Mouse (Mus musculus): ENCODE measurements around the gene March10. TPM values are rescaled to one million over a fixed set of nuclear protein-coding genes. Genes with fewer than 3 reads are reported as not detected.

Gene March10
- polyA plus RNA-seq, 1 experiment from 2014 or later = 0.31 TPM

DNA sequence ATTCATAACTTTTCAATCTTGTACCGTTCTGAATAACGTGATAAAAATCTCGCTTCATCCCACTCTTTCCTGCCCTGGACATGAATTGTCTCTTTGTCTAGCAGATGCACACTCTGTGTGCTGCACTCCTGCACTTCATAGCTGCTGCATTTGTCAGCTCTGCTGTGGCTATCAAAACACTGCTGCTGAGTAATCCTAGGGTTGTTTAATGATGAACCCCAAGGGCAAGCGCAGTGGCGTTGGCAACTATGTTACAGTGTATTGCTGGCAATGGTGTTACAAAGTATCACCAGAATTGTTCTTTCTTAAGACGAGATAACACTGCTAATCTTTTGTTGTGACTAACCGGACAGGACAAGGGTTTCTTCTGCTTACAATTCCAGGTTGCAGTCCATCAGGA is 16.7 kb downstream of the March10 start:
- no peaks in the 10 kb centered on the region for H3K9me3 ChIP-seq (replicated peaks)
- H3K27ac ChIP-seq = no peak overlapping the region
- H3K9ac ChIP-seq = no peak overlapping the region
- H3K4me1 ChIP-seq = no peaks in the 10 kb centered on the region
- H3K36me3 ChIP-seq = no peaks in the 10 kb centered on the region
- H3K4me2 ChIP-seq (replicated peaks) = no peak overlapping the region
- WGBS = 82% methylated on average over 7 of the region's 7 CpGs
- H3K27me3 ChIP-seq = no peaks in the 10 kb centered on the region
- no peak overlapping the region for H3K4me3 ChIP-seq
- no peak for ATAC-seq (ENCODE audit: low FRiP score)

- no peak overlapping the region for H3K9ac ChIP-seq
- H3K36me3 ChIP-seq = no peaks in the 10 kb centered on the region
- no peak overlapping the region for H3K4me3 ChIP-seq
- no peaks in the 10 kb centered on the region for H3K9me3 ChIP-seq (replicated peaks)
- no peak for ATAC-seq (ENCODE audit: low FRiP score)
- 76% methylated on average over 7 of the region's 7 CpGs for WGBS
- H3K27me3 ChIP-seq = no peaks in the 10 kb centered on the region
- H3K4me2 ChIP-seq (replicated peaks) = no peak overlapping the region
- no peaks in the 10 kb centered on the region for H3K4me1 ChIP-seq
- H3K27ac ChIP-seq = no peak overlapping the region
Observed at GRCm38 (mm10) chr11:105438907-105439306, 17.6 kb downstream of the March10 start.

- no peak overlapping the region for H3K9ac ChIP-seq
- H3K27ac ChIP-seq = no peak overlapping the region
- H3K27me3 ChIP-seq = no peaks in the 10 kb centered on the region
- H3K36me3 ChIP-seq = no peaks in the 10 kb centered on the region
- H3K4me1 ChIP-seq = no peaks in the 10 kb centered on the region
- no peak overlapping the region for H3K4me3 ChIP-seq
- no peak for ATAC-seq (ENCODE audit: low FRiP score)
- H3K9me3 ChIP-seq (replicated peaks) = no peaks in the 10 kb centered on the region
- no peak overlapping the region for H3K4me2 ChIP-seq (replicated peaks)
- WGBS = 83% methylated on average over 5 of the region's 5 CpGs
Observed at GRCm38 (mm10) chr11:105426441-105426840, 30.1 kb downstream of the March10 start.

DNA sequence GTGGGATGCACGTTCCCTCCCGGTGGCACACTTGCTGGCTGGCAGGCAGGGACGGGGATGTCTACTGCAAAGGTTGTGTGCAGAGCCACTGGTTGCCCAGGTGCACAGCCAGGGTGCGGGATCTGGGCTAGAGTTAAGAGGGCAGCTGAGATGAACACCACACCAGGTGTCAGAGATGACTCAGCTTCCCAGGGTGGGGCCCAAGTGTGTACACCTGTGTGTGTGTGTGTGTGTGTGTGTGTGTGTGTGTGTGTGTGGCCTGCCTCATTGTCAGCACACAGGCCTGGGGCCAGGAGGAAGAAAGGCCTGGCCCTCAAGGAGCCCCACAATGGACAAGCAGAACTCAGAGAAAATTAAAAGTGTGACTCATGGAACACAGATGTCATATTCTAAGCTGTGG is 31.9 kb downstream of the March10 start:
- 87% methylated on average over 4 of the region's 4 CpGs for WGBS
- Histone ChIP-seq H3K4me2 (replicated peaks) (no peak overlapping the region), H3K27me3 (no peaks in the 10 kb centered on the region), H3K4me1 (0 out of 2 replicates have a peak, but pooled peaks cover 2% of the 10 kb centered on the region), H3K27ac (no peak overlapping the region), H3K36me3 (no peaks in the 10 kb centered on the region), H3K4me3 (no peak overlapping the region), H3K9me3 (replicated peaks) (no peaks in the 10 kb centered on the region), H3K9ac (no peak overlapping the region)
- ATAC-seq (ENCODE audit: low FRiP score) = no peak

DNA sequence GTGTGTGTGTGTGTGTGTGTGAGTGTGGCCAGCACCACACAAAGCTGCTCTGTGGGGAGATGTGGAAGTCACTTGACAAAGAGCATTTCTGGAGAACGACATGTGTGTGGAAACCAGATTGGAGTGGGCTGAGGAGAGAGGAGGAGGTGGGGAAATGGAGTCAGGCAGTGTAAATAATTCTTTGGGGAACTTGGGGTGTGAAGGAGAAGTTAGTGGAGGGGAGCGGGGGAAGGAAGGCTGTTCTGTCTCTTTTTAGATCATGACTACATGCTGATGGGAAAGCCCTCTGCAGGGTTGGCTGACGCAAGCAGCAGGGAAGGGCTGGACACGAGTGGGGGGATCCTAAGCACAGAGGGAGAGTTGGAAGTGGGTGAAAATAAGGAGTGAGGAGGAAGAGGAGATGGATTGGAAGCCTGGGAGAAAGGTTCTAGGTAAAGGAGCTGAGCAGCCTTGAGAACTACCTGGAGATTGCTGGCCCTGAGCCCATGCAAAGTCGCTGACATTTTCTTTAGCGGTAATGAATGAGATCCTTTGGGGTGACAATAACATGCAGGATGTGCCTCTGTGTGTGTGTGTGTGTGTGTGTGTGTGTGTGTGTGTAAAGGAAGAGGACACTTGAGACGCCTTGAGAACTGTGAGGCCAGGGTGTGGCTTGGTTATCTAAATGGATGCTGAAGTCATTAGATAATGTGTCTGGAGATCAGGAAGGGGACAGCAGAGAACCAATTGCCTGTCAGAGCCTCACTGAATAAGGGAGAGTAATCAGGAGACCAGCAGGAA is 35.7 kb downstream of the March10 start:
- H3K27me3 ChIP-seq = no peaks in the 10 kb centered on the region
- no peaks in the 10 kb centered on the region for H3K9me3 ChIP-seq (replicated peaks)
- 0 out of 2 replicates have a peak, but pooled peaks cover 2% of the 10 kb centered on the region for H3K4me1 ChIP-seq
- H3K4me2 ChIP-seq (replicated peaks) = no peak overlapping the region
- no peak for ATAC-seq (ENCODE audit: low FRiP score)
- no peak overlapping the region for H3K9ac ChIP-seq
- no peak overlapping the region for H3K4me3 ChIP-seq
- WGBS = 76% methylated on average over 7 of the region's 7 CpGs
- no peaks in the 10 kb centered on the region for H3K36me3 ChIP-seq
- H3K27ac ChIP-seq = no peak overlapping the region

DNA sequence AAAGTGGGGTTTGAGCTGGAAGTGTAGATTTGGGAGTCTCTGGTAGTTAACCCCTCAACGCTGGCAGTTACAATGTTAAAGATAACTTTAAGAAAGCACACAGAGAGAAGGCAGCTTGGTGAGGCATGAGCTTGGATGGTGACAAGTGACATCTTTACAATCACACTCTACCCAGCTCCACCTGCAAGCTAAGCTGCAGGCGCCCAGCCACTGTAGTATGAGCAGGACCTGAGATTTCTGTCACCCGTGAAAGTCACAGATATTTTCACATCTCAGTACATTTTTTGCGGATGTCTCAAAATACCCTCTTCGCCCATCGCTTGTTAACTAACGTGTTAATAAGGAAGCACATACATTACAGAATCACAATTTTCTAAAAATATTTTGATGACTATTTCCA is 36.6 kb downstream of the March10 start:
- ATAC-seq (ENCODE audit: low FRiP score) = no peak

DNA sequence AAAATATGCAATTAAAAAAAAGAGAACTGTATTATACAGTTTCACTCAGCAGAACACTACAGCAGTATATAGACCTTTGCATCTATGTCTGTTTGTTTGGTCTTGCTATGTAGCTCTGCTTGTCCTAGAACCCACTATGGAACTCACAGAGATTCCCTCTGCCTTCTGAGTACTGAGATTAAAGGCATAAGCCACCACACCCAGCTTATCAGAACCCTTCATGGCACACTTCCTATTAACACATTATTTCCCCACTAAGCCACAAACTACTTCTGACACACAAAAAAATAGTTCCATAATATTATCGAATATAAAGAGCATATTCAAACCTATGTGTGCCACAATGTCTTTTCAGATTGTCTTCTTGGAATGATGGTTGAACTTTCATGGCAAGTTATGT is 42.5 kb downstream of the March10 start:
- H3K27ac ChIP-seq = no peak overlapping the region
- no peaks in the 10 kb centered on the region for H3K27me3 ChIP-seq
- H3K9ac ChIP-seq = no peak overlapping the region
- no peak overlapping the region for H3K4me3 ChIP-seq
- no peak overlapping the region for H3K4me2 ChIP-seq (replicated peaks)
- H3K4me1 ChIP-seq = no peaks in the 10 kb centered on the region
- H3K9me3 ChIP-seq (replicated peaks) = no peaks in the 10 kb centered on the region
- no peak for ATAC-seq (ENCODE audit: low FRiP score)
- no peaks in the 10 kb centered on the region for H3K36me3 ChIP-seq
- 97% methylated on average over 1 of the region's 1 CpGs for WGBS

More for the DNA sequence above, 36.6 kb downstream of the March10 start:
- no peak overlapping the region for H3K4me3 ChIP-seq
- no peaks in the 10 kb centered on the region for H3K9me3 ChIP-seq (replicated peaks)
- WGBS = 87% methylated on average over 7 of the region's 7 CpGs
- no peak overlapping the region for H3K4me2 ChIP-seq (replicated peaks)
- H3K36me3 ChIP-seq = no peaks in the 10 kb centered on the region
- H3K4me1 ChIP-seq = 0 out of 2 replicates have a peak, but pooled peaks cover 2% of the 10 kb centered on the region
- no peaks in the 10 kb centered on the region for H3K27me3 ChIP-seq
- no peak overlapping the region for H3K27ac ChIP-seq
- H3K9ac ChIP-seq = no peak overlapping the region

DNA sequence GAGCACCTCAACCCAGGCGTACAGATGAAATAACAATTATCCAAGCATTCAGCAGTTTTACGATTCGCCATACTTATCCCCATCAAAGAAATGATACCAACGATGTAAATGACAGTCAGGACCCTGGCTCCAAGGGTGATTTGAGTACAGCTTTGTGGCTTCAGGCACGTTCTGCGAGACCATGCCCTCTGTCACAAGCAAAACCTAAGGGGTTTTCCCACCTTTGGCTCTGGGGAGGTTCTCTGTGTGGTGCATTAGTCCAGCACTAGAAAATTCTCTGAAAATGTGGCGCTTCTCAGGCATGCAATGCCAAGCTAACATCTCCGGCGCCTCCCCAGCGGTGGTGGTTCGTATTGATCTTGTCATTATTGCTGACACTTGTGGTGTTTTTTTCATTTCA is 47.1 kb downstream of the March10 start:
- H3K36me3 ChIP-seq = no peaks in the 10 kb centered on the region
- no peaks in the 10 kb centered on the region for H3K27me3 ChIP-seq
- WGBS = 87% methylated on average over 11 of the region's 11 CpGs
- peaks cover 6% of the 10 kb centered on the region; the same call in 1 of the 2 replicates for H3K4me1 ChIP-seq
- no peak overlapping the region for H3K9ac ChIP-seq
- ATAC-seq (ENCODE audit: low FRiP score) = no peak
- no peak overlapping the region for H3K4me3 ChIP-seq
- no peaks in the 10 kb centered on the region for H3K9me3 ChIP-seq (replicated peaks)
- no peak overlapping the region for H3K4me2 ChIP-seq (replicated peaks)
- no peak overlapping the region for H3K27ac ChIP-seq

GRCm38 (mm10) chr11:105407846-105408441 is 48.6 kb downstream of the March10 start:
- no peaks in the 10 kb centered on the region for H3K27me3 ChIP-seq
- H3K36me3 ChIP-seq = no peaks in the 10 kb centered on the region
- 61% methylated on average over 6 of the region's 6 CpGs for WGBS
- peaks cover 6% of the 10 kb centered on the region; the same call in 1 of the 2 replicates for H3K4me1 ChIP-seq
- H3K9me3 ChIP-seq (replicated peaks) = no peaks in the 10 kb centered on the region
- no peak overlapping the region for H3K27ac ChIP-seq
- no peak for ATAC-seq (ENCODE audit: low FRiP score)
- H3K4me2 ChIP-seq (replicated peaks) = no peak overlapping the region
- no peak overlapping the region for H3K9ac ChIP-seq
- H3K4me3 ChIP-seq = no peak overlapping the region

GRCm38 (mm10) chr11:105402355-105402754 is 54.2 kb downstream of the March10 start:
- no peaks in the 10 kb centered on the region for H3K36me3 ChIP-seq
- H3K9ac ChIP-seq = no peak overlapping the region
- 75% methylated on average over 9 of the region's 9 CpGs for WGBS
- no peak overlapping the region for H3K4me3 ChIP-seq
- ATAC-seq (ENCODE audit: low FRiP score) = no peak
- no peaks in the 10 kb centered on the region for H3K4me1 ChIP-seq
- no peak overlapping the region for H3K4me2 ChIP-seq (replicated peaks)
- H3K27ac ChIP-seq = no peak overlapping the region
- H3K9me3 ChIP-seq (replicated peaks) = no peaks in the 10 kb centered on the region
- H3K27me3 ChIP-seq = no peaks in the 10 kb centered on the region

GRCm38 (mm10) chr11:105390290-105390689 is 66.2 kb downstream of the March10 start:
- peaks cover 12% of the 10 kb centered on the region for H3K4me1 ChIP-seq
- no peak overlapping the region for H3K9ac ChIP-seq
- H3K27me3 ChIP-seq = no peaks in the 10 kb centered on the region; the same call in 1 of the 2 replicates
- H3K4me2 ChIP-seq (replicated peaks) = no peak overlapping the region
- 92% methylated on average over 7 of the region's 7 CpGs for WGBS
- H3K9me3 ChIP-seq (replicated peaks) = no peaks in the 10 kb centered on the region; the same call in 1 of the 2 replicates
- ATAC-seq (ENCODE audit: low FRiP score) = no peak
- H3K27ac ChIP-seq = no peak overlapping the region
- no peaks in the 10 kb centered on the region for H3K36me3 ChIP-seq
- H3K4me3 ChIP-seq = no peak overlapping the region

GRCm38 (mm10) chr11:105388636-105389035 is 67.9 kb downstream of the March10 start:
- Histone ChIP-seq H3K27me3 (no peaks in the 10 kb centered on the region; the same call in 1 of the 2 replicates), H3K9ac (no peak overlapping the region), H3K9me3 (replicated peaks) (0 out of 2 replicates have a peak, but pooled peaks cover 4% of the 10 kb centered on the region), H3K4me2 (replicated peaks) (no peak overlapping the region), H3K27ac (no peak overlapping the region), H3K4me3 (no peak overlapping the region), H3K4me1 (peaks cover 12% of the 10 kb centered on the region), H3K36me3 (no peaks in the 10 kb centered on the region)
- no peak for ATAC-seq (ENCODE audit: low FRiP score)
- WGBS = 46% methylated on average over 2 of the region's 2 CpGs
